Mouse (Mus musculus): ENCODE measurements around the gene Myd88. TPM values are rescaled to one million over a fixed set of nuclear protein-coding genes. Genes with fewer than 3 reads are reported as not detected.

Myd88 gene
- total and polyA plus RNA-seq, 3 experiments = 14.3 to 53.6 (median 22.7) TPM

DNA sequence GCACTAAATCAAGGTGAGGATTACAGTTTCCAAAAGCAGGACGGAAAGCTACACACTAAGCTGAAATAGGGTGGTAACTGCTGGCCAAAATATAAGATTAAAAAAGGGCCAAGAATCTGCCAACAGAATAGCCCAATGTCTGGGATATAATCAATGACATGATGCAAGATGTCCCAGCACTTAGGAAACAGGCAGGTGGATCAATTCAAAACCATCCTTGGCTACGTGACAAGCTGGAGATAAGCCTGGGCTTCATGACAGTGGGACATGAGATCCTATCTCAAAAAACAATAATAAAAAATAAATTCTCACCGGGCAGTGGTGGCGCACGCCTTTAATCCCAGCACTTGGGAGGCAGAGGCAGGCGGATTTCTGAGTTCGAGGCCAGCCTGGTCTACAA lies 35.3 kb downstream of the Myd88 start:
- TF ChIP-seq MAX (IDR thresholded peaks at IDR 0.05; ENCODE audit: low read length) (no peak), NELFE (IDR thresholded peaks at IDR 0.05; ENCODE audit: low read depth, low read length) (no peak), USF2 (conservative IDR thresholded peaks at IDR 0.05; ENCODE audit: low read depth, low read length) (no peak), NRF1 (IDR thresholded peaks at IDR 0.05; ENCODE audit: low read depth, low read length) (no peak), POLR2A (IDR thresholded peaks at IDR 0.05; ENCODE audit: low read depth, low read length) (no peak), GABPA (IDR thresholded peaks at IDR 0.05; ENCODE audit: insufficient replicate concordance, low read depth, low read length) (no peak), ZKSCAN1 (IDR thresholded peaks at IDR 0.05; ENCODE audit: borderline replicate concordance, low read depth, low read length) (no peak), EP300 (IDR thresholded peaks at IDR 0.05; ENCODE audit: low read length) (no peak), CTCF (conservative IDR thresholded peaks at IDR 0.05 in 1 of 2, IDR thresholded peaks at IDR 0.05 in 1 of 2; ENCODE audit: low read depth in 2 of 2, low read length in 2 of 2) (no peak), PAX5 (IDR thresholded peaks at IDR 0.05; ENCODE audit: low read length) (no peak), HCFC1 (IDR thresholded peaks at IDR 0.05; ENCODE audit: low read depth, low read length) (no peak), RCOR1 (conservative IDR thresholded peaks at IDR 0.05; ENCODE audit: low read depth, low read length) (no peak), SIN3A (IDR thresholded peaks at IDR 0.05; ENCODE audit: low read length) (no peak)
- in situ Hi-C loops (cut with MboI; ENCODE audit: low pct_ligation_motif_present, low pct_unique_long_range_greater_than_20kb, low sequenced_read_pairs) = no loop called here
- H3K4me3 ChIP-seq (replicated peaks in 1 of 3; ENCODE audit: low read depth in 2 of 3, low read length in 2 of 3, poor library complexity in 1 of 3) = no peak overlapping the region
- no peaks in the 10 kb centered on the region for H3K27me3 ChIP-seq (replicated peaks)
- no peak overlapping the region for H3K9ac ChIP-seq (ENCODE audit: insufficient read depth, low read depth)
- DNase-seq (ENCODE audit: extremely low read depth) = no peak
- H3K79me2 ChIP-seq (replicated peaks; ENCODE audit: control insufficient read depth, extremely low read depth, insufficient read depth, poor library complexity, severe bottlenecking) = peaks cover 5% of the 10 kb centered on the region
- no peak overlapping the region for H3K27ac ChIP-seq (ENCODE audit: insufficient read depth, low read depth)
- H3K4me2 ChIP-seq (ENCODE audit: insufficient read depth, low read depth, poor library complexity, severe bottlenecking) = no peak overlapping the region
- H3K36me3 ChIP-seq (replicated peaks in 1 of 2; ENCODE audit: control insufficient read depth in 1 of 2, insufficient read depth in 1 of 2, low read length in 1 of 2) = peaks cover 8 to 36% of the 10 kb centered on the region in 2 experiments
- H3K9me3 ChIP-seq (replicated peaks; ENCODE audit: low read length) = no peaks in the 10 kb centered on the region
- no peaks in the 10 kb centered on the region for H3K4me1 ChIP-seq (ENCODE audit: control insufficient read depth in 1 of 2, insufficient read depth in 2 of 2)
- dilution Hi-C loops (cut with MboI; ENCODE audit: extremely low pct_ligation_motif_present, extremely low pct_unique_long_range_greater_than_20kb, low sequenced_read_pairs) = no loop called here

- dilution Hi-C loops (cut with MboI; ENCODE audit: extremely low pct_ligation_motif_present, extremely low pct_unique_long_range_greater_than_20kb, low sequenced_read_pairs) (no loop called here), in situ Hi-C loops (cut with MboI; ENCODE audit: low pct_ligation_motif_present, low pct_unique_long_range_greater_than_20kb, low sequenced_read_pairs) (no loop called here)
- H3K36me3 ChIP-seq (replicated peaks in 1 of 2; ENCODE audit: control insufficient read depth in 1 of 2, insufficient read depth in 1 of 2, low read length in 1 of 2) = peaks cover 5 to 47% of the 10 kb centered on the region in 2 experiments
- H3K79me2 ChIP-seq (replicated peaks; ENCODE audit: control insufficient read depth, extremely low read depth, insufficient read depth, poor library complexity, severe bottlenecking) = no peaks in the 10 kb centered on the region; the same call in 1 of the 2 replicates
- no peaks in the 10 kb centered on the region for H3K9me3 ChIP-seq (replicated peaks; ENCODE audit: low read length)
- TF ChIP-seq ZMIZ1 (IDR thresholded peaks at IDR 0.05; ENCODE audit: low read depth, low read length) (no peak), MEF2A (IDR thresholded peaks at IDR 0.05; ENCODE audit: borderline replicate concordance, low read depth, low read length) (no peak), JUN (IDR thresholded peaks at IDR 0.05; ENCODE audit: insufficient read depth, low read depth, low read length) (no peak), SMC3 (IDR thresholded peaks at IDR 0.05; ENCODE audit: low read depth, low read length) (no peak), SIN3A (IDR thresholded peaks at IDR 0.05; ENCODE audit: low read length) (no peak), POLR2AphosphoS2 (IDR thresholded peaks at IDR 0.05; ENCODE audit: low read depth, low read length) (no peak), TCF12 (IDR thresholded peaks at IDR 0.05; ENCODE audit: low read depth, low read length) (no peak), USF2 (conservative IDR thresholded peaks at IDR 0.05; ENCODE audit: low read depth, low read length) (no peak), MAZ (IDR thresholded peaks at IDR 0.05; ENCODE audit: low read depth, low read length) (no peak), ZNF384 (IDR thresholded peaks at IDR 0.05; ENCODE audit: low read depth, low read length) (no peak), ZKSCAN1 (IDR thresholded peaks at IDR 0.05; ENCODE audit: borderline replicate concordance, low read depth, low read length) (no peak)
- H3K9ac ChIP-seq (ENCODE audit: insufficient read depth, low read depth) = no peak overlapping the region
- no peak overlapping the region for H3K4me2 ChIP-seq (ENCODE audit: insufficient read depth, low read depth, poor library complexity, severe bottlenecking)
- no peaks in the 10 kb centered on the region for H3K4me1 ChIP-seq (ENCODE audit: control insufficient read depth in 1 of 2, insufficient read depth in 2 of 2)
- no peak overlapping the region for H3K4me3 ChIP-seq (replicated peaks in 1 of 3; ENCODE audit: low read depth in 2 of 3, low read length in 2 of 3, poor library complexity in 1 of 3)
- H3K27ac ChIP-seq (ENCODE audit: insufficient read depth, low read depth) = no peak overlapping the region
- no peak for DNase-seq (ENCODE audit: extremely low read depth)
- H3K27me3 ChIP-seq (replicated peaks) = no peaks in the 10 kb centered on the region
These were observed 42.6 kb downstream of the Myd88 start for GRCm38 (mm10) chr9:119298563-119298962.

All from CH12.LX (cell line).